Mouse (Mus musculus): ENCODE data around the gene Sdad1.

Gene Sdad1

DNA sequence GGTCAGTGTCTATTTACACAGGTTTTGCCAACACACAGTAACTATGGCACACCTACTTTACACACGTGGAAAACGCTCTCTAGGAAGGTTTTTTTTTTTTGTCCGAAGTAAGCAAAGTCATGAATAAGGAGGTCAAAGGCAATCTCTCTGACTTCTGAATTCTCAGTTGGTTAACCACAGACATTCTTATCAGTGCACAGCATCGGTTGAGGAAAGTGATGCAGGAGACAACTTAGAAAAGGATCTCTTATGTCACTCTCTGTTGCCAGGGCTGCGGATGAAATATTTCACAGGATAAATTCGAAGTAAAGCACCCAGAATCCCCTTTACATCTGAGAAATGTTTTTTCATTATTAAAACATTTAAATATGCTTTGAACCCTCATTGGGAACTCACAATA, 17.1 kb upstream of the Sdad1 start:
- DNase-seq (ENCODE audit: low read depth, low spot score), result no peak
- no peaks in the 10 kb centered on the region; the same call in 1 of the 2 replicates for H3K27me3 ChIP-seq (ENCODE audit: control insufficient read depth, insufficient read depth, low read length, poor library complexity, severe bottlenecking)
- no peaks in the 10 kb centered on the region for H3K36me3 ChIP-seq (ENCODE audit: control insufficient read depth, insufficient read depth, low read length, poor library complexity, severe bottlenecking)

DNA sequence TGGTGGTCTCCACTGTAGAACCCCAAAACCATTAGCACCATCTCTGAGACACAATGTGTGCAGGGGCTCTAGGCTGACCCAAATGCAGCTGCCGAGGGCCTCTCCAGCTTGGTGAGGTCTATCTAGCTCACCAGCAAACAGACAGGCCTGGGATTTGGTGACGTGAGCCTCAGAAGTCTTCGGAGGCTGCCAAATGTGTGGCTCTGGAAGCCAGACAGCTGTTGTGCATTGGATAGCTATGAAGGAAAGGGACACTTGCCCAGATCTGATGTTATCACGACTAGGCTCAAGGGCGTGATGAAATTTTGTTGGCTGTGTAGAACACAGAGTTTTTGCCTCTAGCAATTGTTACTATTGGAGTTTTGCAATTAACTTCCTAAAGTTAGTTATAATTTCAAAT, 13.0 kb upstream of the Sdad1 start:
- no peak for DNase-seq (ENCODE audit: low read depth, low spot score)
- no peaks in the 10 kb centered on the region; the same call in 1 of the 2 replicates for H3K27me3 ChIP-seq (ENCODE audit: control insufficient read depth, insufficient read depth, low read length, poor library complexity, severe bottlenecking)

DNA sequence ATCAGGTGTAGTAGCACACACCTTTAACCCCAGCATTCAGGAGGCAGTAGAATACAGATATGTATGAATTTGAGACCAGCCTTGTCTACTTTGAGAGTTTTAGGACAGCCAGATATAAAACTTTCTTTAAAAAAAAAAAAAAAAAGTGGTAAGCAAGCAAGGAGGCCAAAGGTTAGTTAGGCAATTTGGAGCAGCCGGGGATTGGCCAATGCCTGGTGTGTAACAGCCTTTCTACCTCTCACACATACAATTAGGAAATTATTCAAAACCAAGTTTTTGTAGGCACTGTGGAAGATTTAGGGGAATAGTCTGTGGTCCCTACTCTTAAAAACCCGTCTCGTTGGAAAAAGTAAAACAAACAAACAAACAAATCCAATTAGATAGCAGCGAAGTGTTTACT, 12.3 kb upstream of the Sdad1 start:
- DNase-seq (ENCODE audit: low read depth, low spot score), result no peak
- Histone ChIP-seq H3K36me3 (ENCODE audit: control insufficient read depth, insufficient read depth, low read length, poor library complexity, severe bottlenecking) (no peaks in the 10 kb centered on the region), H3K27me3 (ENCODE audit: control insufficient read depth, insufficient read depth, low read length, poor library complexity, severe bottlenecking) (no peaks in the 10 kb centered on the region)

More for the DNA sequence above, 13.0 kb upstream of the Sdad1 start:
- no peaks in the 10 kb centered on the region for H3K36me3 ChIP-seq (ENCODE audit: control insufficient read depth, insufficient read depth, low read length, poor library complexity, severe bottlenecking)

DNA sequence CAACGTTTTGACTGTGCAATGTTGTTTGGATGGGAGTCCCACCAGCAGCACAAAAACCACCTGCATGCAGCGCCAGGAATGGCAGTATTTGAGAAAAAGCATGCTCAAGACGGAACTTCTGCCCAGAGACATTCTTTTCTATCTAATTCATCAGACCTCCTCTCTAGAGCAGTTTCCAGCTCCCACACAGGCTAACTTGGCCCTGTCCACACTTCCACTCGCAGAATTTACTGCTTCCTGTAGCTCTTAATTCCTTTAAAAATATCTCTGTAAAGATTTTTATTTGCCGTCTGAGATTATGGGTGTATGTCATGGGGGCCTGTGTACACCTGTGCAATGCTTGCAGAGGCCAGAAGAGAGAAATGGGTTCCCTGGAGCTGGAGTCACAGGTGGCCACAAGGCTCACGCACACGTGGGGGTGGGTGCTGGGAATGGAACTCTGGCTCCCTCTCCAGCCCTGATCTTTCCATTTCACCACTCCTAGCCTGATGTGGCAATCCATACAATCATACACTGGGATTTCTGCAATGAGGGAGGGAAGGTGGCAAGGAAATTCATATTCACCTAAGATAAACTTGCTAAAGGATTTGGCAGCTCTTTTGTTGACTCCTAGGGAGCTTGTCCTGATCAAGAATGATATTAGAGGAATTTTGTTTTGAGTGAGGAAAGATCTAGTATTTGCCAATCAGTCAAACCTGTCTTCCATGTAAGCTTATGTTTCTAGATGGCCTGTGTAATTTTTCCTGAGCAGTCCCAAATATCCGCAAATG, 11.5 kb upstream of the Sdad1 start:
- no peak for DNase-seq (ENCODE audit: low read depth, low spot score)
- no peaks in the 10 kb centered on the region for H3K27me3 ChIP-seq (ENCODE audit: control insufficient read depth, insufficient read depth, low read length, poor library complexity, severe bottlenecking)
- H3K36me3 ChIP-seq (ENCODE audit: control insufficient read depth, insufficient read depth, low read length, poor library complexity, severe bottlenecking), result no peaks in the 10 kb centered on the region

DNA sequence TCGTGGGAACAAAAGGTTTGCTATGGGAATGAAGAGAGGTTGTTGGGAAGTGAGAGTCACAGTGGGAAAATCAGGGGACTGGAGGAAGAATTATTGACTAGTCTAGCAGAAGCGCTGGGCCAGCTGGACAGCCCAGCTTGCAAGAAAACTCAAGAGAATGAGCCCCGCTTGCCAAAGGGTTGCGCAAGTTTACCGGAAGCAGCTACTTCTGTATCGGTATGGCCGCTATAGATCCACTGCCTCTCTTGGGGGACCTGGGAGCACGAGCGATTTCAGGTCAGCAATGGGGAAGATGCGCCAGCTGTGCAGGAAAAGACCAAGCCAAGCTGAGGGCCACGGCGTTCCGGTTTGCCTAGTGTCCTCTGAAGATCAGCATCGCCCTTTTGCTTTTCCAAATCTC, 8.3 kb upstream of the Sdad1 start:
- no peaks in the 10 kb centered on the region for H3K27me3 ChIP-seq (ENCODE audit: control insufficient read depth, insufficient read depth, low read length, poor library complexity, severe bottlenecking)
- no peak for DNase-seq (ENCODE audit: low read depth, low spot score)
- H3K36me3 ChIP-seq (ENCODE audit: control insufficient read depth, insufficient read depth, low read length, poor library complexity, severe bottlenecking), result no peaks in the 10 kb centered on the region

DNA sequence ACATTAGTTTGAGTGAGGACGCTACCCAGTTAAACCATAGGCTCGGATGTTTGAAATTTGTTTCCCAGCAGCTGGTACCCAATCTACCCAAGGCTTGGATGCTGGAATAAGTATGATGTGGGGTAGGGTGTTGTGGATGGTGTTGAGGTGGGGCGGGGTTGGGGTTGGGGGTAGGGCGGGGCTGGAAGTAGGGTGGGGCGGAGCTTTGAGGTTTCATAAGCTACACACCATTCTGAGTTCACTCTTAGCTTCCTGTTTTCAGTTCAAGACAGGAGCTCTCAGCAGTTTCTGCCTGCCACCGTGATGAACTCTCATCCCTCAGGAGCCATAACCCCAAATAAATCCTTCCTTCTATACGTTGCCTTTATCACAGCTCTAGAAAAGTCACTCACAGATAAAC, 7.8 kb upstream of the Sdad1 start:
- Histone ChIP-seq H3K36me3 (ENCODE audit: control insufficient read depth, insufficient read depth, low read length, poor library complexity, severe bottlenecking) (no peaks in the 10 kb centered on the region), H3K27me3 (ENCODE audit: control insufficient read depth, insufficient read depth, low read length, poor library complexity, severe bottlenecking) (no peaks in the 10 kb centered on the region)
- no peak for DNase-seq (ENCODE audit: low read depth, low spot score)

DNA sequence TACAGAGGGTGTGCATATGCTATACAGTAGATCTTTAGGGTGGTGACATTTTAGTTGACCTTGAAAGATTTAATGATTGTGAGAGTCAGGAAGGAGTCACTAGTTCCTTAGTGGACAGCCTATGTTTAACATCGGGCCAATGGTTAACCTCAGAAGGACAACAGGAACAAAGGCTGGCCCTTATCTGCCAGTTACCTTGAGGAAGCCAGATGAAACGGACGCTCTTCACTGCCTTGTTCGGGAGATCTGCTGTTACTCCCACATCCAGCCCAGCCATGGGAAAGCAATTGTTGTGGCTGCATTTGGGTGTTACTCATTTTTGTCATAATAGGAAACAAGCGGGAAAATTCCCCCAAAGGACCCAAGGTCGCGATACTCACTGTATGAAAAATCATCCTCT, 3.5 kb upstream of the Sdad1 start:
- no peaks in the 10 kb centered on the region for H3K36me3 ChIP-seq (ENCODE audit: control insufficient read depth, insufficient read depth, low read length, poor library complexity, severe bottlenecking)
- no peaks in the 10 kb centered on the region for H3K27me3 ChIP-seq (ENCODE audit: control insufficient read depth, insufficient read depth, low read length, poor library complexity, severe bottlenecking)
- no peak for DNase-seq (ENCODE audit: low read depth, low spot score)

DNA sequence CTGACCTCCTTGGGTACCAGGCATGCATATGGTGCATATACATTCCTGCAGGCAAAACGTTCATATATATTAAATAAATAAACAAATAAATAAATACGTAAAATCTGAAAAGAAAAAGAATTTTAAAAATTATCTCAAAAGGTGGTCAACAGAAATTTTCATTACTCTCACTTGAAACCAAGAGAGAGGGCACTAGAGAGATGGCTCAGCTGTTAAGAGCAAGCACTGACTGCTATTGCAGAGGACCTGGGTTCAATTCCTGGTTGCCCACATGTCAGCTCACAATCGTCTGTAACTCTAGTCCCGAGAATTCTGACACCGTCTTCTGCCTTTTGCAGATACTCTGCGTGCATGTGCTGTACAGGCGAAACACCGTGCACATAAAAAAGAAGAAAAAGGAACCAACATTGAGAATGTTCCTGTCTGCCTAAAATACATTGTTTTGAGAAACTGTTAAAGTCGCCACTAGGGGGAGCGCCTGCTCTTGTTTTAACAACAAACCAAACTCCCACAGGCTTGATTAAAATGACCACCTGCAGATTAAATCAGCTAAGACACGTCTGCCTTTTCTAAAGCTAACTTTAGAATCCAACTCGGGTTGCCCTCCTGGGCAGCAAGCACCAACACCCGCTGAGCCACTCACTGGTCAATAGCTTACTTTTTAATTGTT, 1.9 kb upstream of the Sdad1 start:
- Histone ChIP-seq H3K27me3 (ENCODE audit: control insufficient read depth, insufficient read depth, low read length, poor library complexity, severe bottlenecking) (no peaks in the 10 kb centered on the region), H3K36me3 (ENCODE audit: control insufficient read depth, insufficient read depth, low read length, poor library complexity, severe bottlenecking) (no peaks in the 10 kb centered on the region)
- peak; percentile 94 for DNase-seq (ENCODE audit: low read depth, low spot score)

DNA sequence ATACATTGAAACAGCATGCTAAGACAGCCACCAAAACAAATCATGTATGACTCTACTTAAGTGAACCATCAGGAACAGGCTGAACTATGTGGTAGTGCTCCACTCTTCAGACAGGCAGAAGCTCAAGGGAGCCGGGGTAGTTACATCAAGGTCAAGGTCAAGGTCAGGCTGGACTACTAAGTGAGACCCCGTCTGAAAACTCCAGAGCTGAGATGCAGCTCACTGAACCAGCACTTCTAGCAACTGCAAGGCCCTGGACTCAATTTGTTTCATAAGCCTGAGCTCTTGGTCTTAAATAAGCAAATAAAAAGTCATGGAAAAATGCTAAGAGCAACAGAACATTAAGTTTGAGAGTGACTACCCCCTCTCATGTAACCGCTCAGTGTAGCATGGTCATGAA, 6.0 kb downstream of the Sdad1 start:
- no peak for DNase-seq (ENCODE audit: low read depth, low spot score)
- H3K27me3 ChIP-seq (ENCODE audit: control insufficient read depth, insufficient read depth, low read length, poor library complexity, severe bottlenecking), result no peaks in the 10 kb centered on the region
- H3K36me3 ChIP-seq (ENCODE audit: control insufficient read depth, insufficient read depth, low read length, poor library complexity, severe bottlenecking), result peaks cover 20% of the 10 kb centered on the region

DNA sequence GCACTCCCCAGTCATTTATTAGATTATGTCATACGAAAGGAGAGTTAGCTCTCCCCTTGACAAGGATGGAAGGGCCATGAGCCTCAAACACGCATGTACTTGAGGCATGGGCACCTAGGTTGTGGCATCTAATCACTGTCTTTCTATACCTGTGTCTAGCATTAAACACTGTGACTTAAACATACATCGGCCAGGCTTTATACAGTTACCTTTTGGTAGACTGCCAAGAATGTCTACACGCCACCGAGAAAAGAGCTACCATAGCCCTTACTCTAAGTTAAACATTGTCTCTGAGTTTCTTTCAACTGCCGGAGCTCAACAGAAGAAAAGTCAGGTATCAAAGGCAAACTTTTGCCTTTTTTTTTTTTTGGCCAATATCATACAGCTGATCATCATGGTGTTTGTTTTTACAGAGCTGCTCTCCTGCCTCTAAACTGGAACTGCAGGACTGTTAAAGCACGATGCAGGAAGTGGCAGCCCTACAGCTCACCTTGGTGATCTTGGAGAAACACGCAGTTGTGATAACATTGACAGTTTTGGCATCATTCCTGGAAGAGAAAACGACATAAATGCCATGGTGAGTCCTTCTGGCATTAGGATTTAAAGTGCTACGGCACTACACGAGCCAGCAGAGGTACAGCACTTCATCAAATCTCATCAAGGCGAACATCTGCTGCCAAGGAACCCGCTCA, 8.0 kb downstream of the Sdad1 start:
- DNase-seq (ENCODE audit: low read depth, low spot score), result no peak

DNA sequence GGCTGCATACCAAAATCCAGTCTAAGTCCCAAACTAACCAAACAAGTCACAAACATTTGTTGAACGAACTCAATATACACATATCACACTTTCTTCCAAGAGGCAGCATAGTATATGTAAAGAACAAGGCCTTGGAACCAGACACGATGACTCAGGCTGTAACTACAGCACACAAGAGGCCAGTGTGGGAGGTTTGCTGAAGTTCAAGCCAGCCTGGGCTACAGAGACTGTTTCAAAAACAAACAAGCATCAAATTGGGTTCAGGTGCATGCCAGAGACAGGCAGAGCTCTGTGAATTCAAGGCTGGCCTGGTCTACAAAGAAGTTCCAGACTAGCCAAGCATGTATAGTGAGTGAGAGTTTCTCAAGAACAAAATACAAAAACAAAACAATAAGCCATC, 15.8 kb downstream of the Sdad1 start:
- Histone ChIP-seq H3K27me3 (ENCODE audit: control insufficient read depth, insufficient read depth, low read length, poor library complexity, severe bottlenecking) (no peaks in the 10 kb centered on the region), H3K36me3 (ENCODE audit: control insufficient read depth, insufficient read depth, low read length, poor library complexity, severe bottlenecking) (peaks cover 8% of the 10 kb centered on the region)
- no peak for DNase-seq (ENCODE audit: low read depth, low spot score)

More for the DNA sequence above, 8.0 kb downstream of the Sdad1 start:
- H3K27me3 ChIP-seq (ENCODE audit: control insufficient read depth, insufficient read depth, low read length, poor library complexity, severe bottlenecking), result no peaks in the 10 kb centered on the region
- peaks cover 20% of the 10 kb centered on the region for H3K36me3 ChIP-seq (ENCODE audit: control insufficient read depth, insufficient read depth, low read length, poor library complexity, severe bottlenecking)

DNA sequence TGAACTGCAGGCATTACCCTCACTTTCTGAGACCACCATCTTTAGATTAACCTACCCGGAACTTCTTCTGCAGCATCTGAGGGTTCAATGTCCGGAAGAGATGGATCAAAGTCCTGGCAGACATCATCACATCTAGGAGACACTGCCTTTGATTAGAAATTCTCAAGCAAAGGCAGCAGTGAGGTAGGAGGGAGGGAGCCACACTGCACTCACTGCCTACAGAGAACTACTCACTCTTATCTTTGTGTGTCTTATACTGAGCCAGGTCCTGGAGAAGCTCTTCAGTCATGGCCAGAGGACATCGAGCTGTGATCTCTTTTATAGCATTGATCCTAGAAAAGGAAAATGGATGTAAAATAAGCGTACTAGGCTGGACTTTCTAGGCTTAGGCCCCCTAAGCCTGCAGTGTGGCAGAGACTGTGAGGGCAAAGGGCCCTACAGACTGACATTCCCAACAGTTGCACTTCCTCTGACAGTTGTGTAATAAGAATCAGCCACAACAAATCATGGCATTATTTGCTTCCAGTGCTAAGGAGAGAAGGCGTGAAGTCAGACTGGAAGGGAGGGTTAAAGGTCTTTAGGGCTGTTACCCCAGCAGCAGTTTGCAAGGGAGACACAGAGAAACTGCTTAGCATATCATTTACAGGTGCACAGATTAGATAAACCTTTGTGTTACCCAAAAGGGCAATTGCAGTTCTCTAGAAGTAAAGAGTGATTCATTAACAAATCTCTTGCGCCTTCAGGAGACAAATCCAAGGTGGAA, 18.4 kb downstream of the Sdad1 start:
- Histone ChIP-seq H3K27me3 (ENCODE audit: control insufficient read depth, insufficient read depth, low read length, poor library complexity, severe bottlenecking) (no peaks in the 10 kb centered on the region), H3K36me3 (ENCODE audit: control insufficient read depth, insufficient read depth, low read length, poor library complexity, severe bottlenecking) (peaks cover 21% of the 10 kb centered on the region)
- no peak for DNase-seq (ENCODE audit: low read depth, low spot score)

DNA sequence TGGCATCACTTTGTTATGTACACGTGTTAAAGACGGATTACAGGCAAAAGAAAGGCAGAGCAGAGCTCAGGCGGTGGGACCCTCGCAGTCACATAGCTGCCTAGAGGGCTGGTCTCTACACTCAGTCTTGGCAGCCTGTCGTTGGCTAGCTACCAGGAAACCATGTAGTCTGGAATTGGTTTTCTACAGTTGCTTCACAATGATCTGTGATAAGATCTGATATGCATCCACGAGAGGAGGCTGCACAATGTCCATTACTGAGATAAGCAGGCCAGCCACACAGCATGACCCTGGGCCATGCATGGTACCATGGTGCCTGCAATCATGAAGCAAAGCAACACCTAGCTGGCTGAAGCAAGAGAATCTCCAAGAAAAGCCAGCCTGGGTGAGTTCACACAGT, 22.4 kb downstream of the Sdad1 start:
- no peak for DNase-seq (ENCODE audit: low read depth, low spot score)
- Histone ChIP-seq H3K27me3 (ENCODE audit: control insufficient read depth, insufficient read depth, low read length, poor library complexity, severe bottlenecking) (no peaks in the 10 kb centered on the region), H3K36me3 (ENCODE audit: control insufficient read depth, insufficient read depth, low read length, poor library complexity, severe bottlenecking) (peaks cover 26% of the 10 kb centered on the region)

DNA sequence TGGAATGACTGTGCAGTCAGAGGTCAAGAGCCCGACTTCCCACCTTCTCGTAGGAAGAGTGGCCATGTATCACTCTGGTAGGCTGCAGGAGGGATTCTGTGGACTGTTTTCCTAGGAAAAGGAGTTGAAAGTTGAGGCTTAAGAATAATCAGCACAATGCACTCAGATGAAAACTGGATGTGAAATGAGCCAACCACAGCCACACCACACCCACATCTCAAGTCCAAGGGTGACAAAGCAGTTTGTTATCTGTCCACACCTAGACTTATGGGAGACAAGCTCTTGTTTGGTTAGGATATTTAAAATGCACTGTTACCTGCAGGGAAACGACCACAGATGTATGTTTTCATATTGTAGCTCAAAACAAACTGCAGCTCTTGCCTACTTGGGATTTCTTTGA, 27.2 kb downstream of the Sdad1 start:
- H3K36me3 ChIP-seq (ENCODE audit: control insufficient read depth, insufficient read depth, low read length, poor library complexity, severe bottlenecking), result peaks cover 13% of the 10 kb centered on the region
- no peak for DNase-seq (ENCODE audit: low read depth, low spot score)
- no peaks in the 10 kb centered on the region for H3K27me3 ChIP-seq (ENCODE audit: control insufficient read depth, insufficient read depth, low read length, poor library complexity, severe bottlenecking)

Data from splenic B cell, adult 2 months (primary cell).